Mouse (Mus musculus) B cell, adult (primary cell): ENCODE data around the gene Ccdc86. TPM values are rescaled to one million over a fixed set of nuclear protein-coding genes. Genes with fewer than 3 reads are reported as not detected.

Source experiments
- total RNA-seq: library from RNA; stranded (reverse); gene quantifications from 4 replicates; pipeline ENCODE4 v1.2.4, GENCODE M21; 2023; ENCODE audit not compliant: inconsistent age

The Ccdc86 gene
- total RNA-seq = 42.8 to 47.7 TPM (median 43.6 TPM) in 4 replicates

GRCm38 (mm10) chr19:10949112-10949511 is at the start of gene Ccdc86:
TSS of gene Ccdc86 (minus strand) at chr19:10949266.

GRCm38 (mm10) chr19:10993150-10993549 is 44.1 kb upstream of the Ccdc86 start, which contains the start of gene Ms4a15:
TSS of gene Ms4a15 (minus strand) at chr19:10993250.

GRCm38 (mm10) chr19:10974238-10974865 is 25.3 kb upstream of the Ccdc86 start, which contains the start of gene Ms4a10:
TSS of gene Ms4a10 (minus strand) at chr19:10974670.

GRCm38 (mm10) chr19:10937110-10937563 is 11.9 kb downstream of the Ccdc86 start, which contains the start of gene Ptgdr2:
TSS of gene Ptgdr2 (plus strand) at chr19:10937160.

GRCm38 (mm10) chr19:10920532-10920931 is 28.5 kb downstream of the Ccdc86 start, which contains the start of gene Zp1:
TSS of gene Zp1 (minus strand) at chr19:10920632.

GRCm38 (mm10) chr19:10895016-10895528 is 54.0 kb downstream of the Ccdc86 start, which contains the start of gene Prpf19:
TSS of gene Prpf19 (plus strand) at chr19:10895231.

Other genes starting within 250 kb of the Ccdc86 start
- gene Cd5, start 210.3 kb downstream of the Ccdc86 start, total RNA-seq = 0.94 to 2.9 TPM (median 2.1 TPM) in 4 replicates
- 0.54 to 0.74 TPM in 2 of 4 replicates, not detected in the others for gene Cd6, start 119.2 kb downstream of the Ccdc86 start, total RNA-seq
- 32.6 to 38.8 TPM (median 35.8 TPM) in 4 replicates for gene Slc15a3, start 109.5 kb downstream of the Ccdc86 start, total RNA-seq
- gene Tmem132a, start 79.3 kb downstream of the Ccdc86 start, total RNA-seq = 0.18 to 0.42 TPM (median 0.28 TPM) in 4 replicates
- 22.2 to 23.6 TPM (median 22.7 TPM) in 4 replicates for gene Tmem109, start 67.3 kb downstream of the Ccdc86 start, total RNA-seq
- 109 to 141 TPM (median 122 TPM) in 4 replicates for gene Prpf19, start 54.0 kb downstream of the Ccdc86 start, total RNA-seq
- gene Zp1, start 28.6 kb downstream of the Ccdc86 start, total RNA-seq = not detected in 4 replicates
- not detected in 4 replicates for gene Ptgdr2, start 12.1 kb downstream of the Ccdc86 start, total RNA-seq
- not detected in 4 replicates for gene Ms4a10, start 25.4 kb upstream of the Ccdc86 start, total RNA-seq
- gene Ms4a15, start 44.0 kb upstream of the Ccdc86 start, total RNA-seq = not detected in 4 replicates
- not detected in 4 replicates for gene Ms4a18, start 68.8 kb upstream of the Ccdc86 start, total RNA-seq
- 0.66 to 0.70 TPM (median 0.66 TPM) in 3 of 4 replicates, not detected in the other for gene Ms4a8a, start 131.8 kb upstream of the Ccdc86 start, total RNA-seq
- gene 1700017D01Rik, start 181.6 kb upstream of the Ccdc86 start, total RNA-seq = not detected in 4 replicates
- not detected in 4 replicates for gene 1700025F22Rik, start 216.1 kb upstream of the Ccdc86 start, total RNA-seq
- not detected in 4 replicates for gene Ms4a13, start 247.5 kb upstream of the Ccdc86 start, total RNA-seq